ENCODE assay signal across 15 mouse cellular contexts in the genomic region with DNA sequence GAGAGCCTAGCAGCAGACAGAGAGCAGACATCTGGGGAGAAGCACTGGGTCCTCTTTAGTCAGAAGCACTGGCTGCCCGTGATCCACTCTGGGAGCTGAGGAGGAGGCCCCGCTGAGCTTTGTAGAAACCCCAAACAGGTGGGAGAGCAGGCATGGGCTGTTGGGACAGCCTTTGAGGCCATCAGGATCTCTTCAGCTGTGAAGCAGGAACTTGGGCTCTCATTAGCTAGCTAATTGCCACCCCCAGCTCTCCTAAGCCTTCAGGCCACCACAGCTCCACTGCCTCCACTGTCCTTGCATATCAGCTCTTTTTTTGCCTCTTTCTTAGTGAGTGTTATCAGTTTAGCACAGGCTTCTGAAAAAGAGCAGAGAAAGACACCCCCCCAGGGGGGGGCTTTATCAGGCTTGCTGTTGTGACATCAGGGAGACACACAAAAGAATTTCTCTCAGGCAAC. TPM values are rescaled to one million over a fixed set of nuclear protein-coding genes. Genes with fewer than 3 reads are reported as not detected.
A peak's percentile ranks its signal among the peaks of the same experiment; 100 is the strongest.
DNase-seq lines count a peak whose midpoint lies in the region; ATAC-seq and TF ChIP-seq lines count a peak whose summit lies in the region.
"Had no signal": no experiment of that assay in that cellular context is flagged by ENCODE, and none has a peak within 500 bp of the region (broad histone marks: within the 10 kb centered on the region; RNA-seq: fewer than 3 reads in every experiment).

No protein-coding gene starts in this region.

- H3K9me3 ChIP-seq in intestine, embryonic 15.5 days = no peaks in the 10 kb centered on the region
- H3K9me3 ChIP-seq in intestine, postnatal 0 days (ENCODE audit: control insufficient read depth) = no peaks in the 10 kb centered on the region
- no peaks in the 10 kb centered on the region for H3K9me3 ChIP-seq in liver, embryonic 15.5 days (replicated peaks)
- H3K9me3 ChIP-seq: hindbrain, embryonic 12.5 days had no signal

- H3K4me2 ChIP-seq in intestine, embryonic 15.5 days (replicated peaks) = no peak overlapping the region
- no peak overlapping the region for H3K4me2 ChIP-seq in intestine, postnatal 0 days (replicated peaks; ENCODE audit: low read depth)
- peak overlapping the region; percentile 68 for H3K4me2 ChIP-seq in liver, embryonic 15.5 days
- H3K4me2 ChIP-seq: hindbrain, embryonic 12.5 days had no signal

- H3K4me3 ChIP-seq in intestine, embryonic 15.5 days (replicated peaks) = no peak overlapping the region
- H3K4me3 ChIP-seq in intestine, postnatal 0 days (ENCODE audit: low read depth, low read length) = no peak overlapping the region
- H3K4me3 ChIP-seq in liver, embryonic 15.5 days (replicated peaks) = peak overlapping the region; percentile 38
- H3K4me3 ChIP-seq: hindbrain, embryonic 12.5 days had no signal

- intact Hi-C loops in gastrocnemius, postnatal 14 days (cut with DNase I; ENCODE audit: low total_unique reads) = no loop called here

- H3K4me1 ChIP-seq in intestine, embryonic 15.5 days (replicated peaks) = no peaks in the 10 kb centered on the region; the same call in 1 of the 2 replicates
- no peaks in the 10 kb centered on the region for H3K4me1 ChIP-seq in intestine, postnatal 0 days (replicated peaks; ENCODE audit: control insufficient read depth, insufficient read depth, low read length)
- H3K4me1 ChIP-seq in liver, embryonic 15.5 days (replicated peaks) = peaks cover 65% of the 10 kb centered on the region
- H3K4me1 ChIP-seq: hindbrain, embryonic 12.5 days had no signal

- no peak overlapping the region for H3K27ac ChIP-seq in intestine, embryonic 15.5 days
- H3K27ac ChIP-seq in intestine, postnatal 0 days (ENCODE audit: low read depth, low read length) = no peak overlapping the region
- H3K27ac ChIP-seq in liver, embryonic 15.5 days (replicated peaks) = peak overlapping the region; percentile 93
- H3K27ac ChIP-seq: hindbrain, embryonic 12.5 days had no signal

- 65% methylated on average over 2 of the region's 2 CpGs for WGBS in intestine, embryonic 15.5 days
- WGBS in intestine, postnatal 0 days = 67% methylated on average over 2 of the region's 2 CpGs
- WGBS in liver, embryonic 15.5 days (ENCODE audit: insufficient replicate concordance) = 18% methylated on average over 2 of the region's 2 CpGs

- no peak for TF ChIP-seq CTCF in intestine, postnatal 0 days (IDR thresholded peaks at IDR 0.05; ENCODE audit: low read depth)

- no peaks in the 10 kb centered on the region for H3K27me3 ChIP-seq in intestine, embryonic 15.5 days (replicated peaks)
- no peaks in the 10 kb centered on the region for H3K27me3 ChIP-seq in intestine, postnatal 0 days (replicated peaks; ENCODE audit: control insufficient read depth, insufficient read depth, low read length)
- H3K27me3 ChIP-seq in liver, embryonic 15.5 days = no peaks in the 10 kb centered on the region
- H3K27me3 ChIP-seq: hindbrain, embryonic 12.5 days had no signal

- H3K9ac ChIP-seq in intestine, embryonic 15.5 days = no peak overlapping the region
- H3K9ac ChIP-seq in intestine, postnatal 0 days (ENCODE audit: low read depth, low read length) = no peak overlapping the region
- peak overlapping the region; percentile 55 for H3K9ac ChIP-seq in liver, embryonic 15.5 days
- H3K9ac ChIP-seq: hindbrain, embryonic 12.5 days had no signal

- DNase-seq in Muller cell, postnatal 12 days (ENCODE audit: inconsistent ontology term) = peak; percentile 79
- DNase-seq in cerebellum, postnatal 36 days = no peak
- no peak for DNase-seq in gastrocnemius, postnatal 14 days
- DNase-seq: cerebellum, adult 11-12 months; kidney, postnatal 36 days; lung, postnatal 14 days; right cerebral cortex, adult 18-20 months had no signal

- peak; percentile 34; the same call in 1 of the 2 replicates for ATAC-seq in intestine, embryonic 15.5 days
- ATAC-seq in intestine, postnatal 0 days = no peak
- ATAC-seq in erythroblast, adult 5-6 weeks (replicated peaks; ENCODE audit: low FRiP score, poor library complexity, severe bottlenecking) = peak; percentile 77
- ATAC-seq in liver, embryonic 15.5 days (ENCODE audit: insufficient read depth) = peak; percentile 94

- H3K36me3 ChIP-seq in intestine, embryonic 15.5 days = no peaks in the 10 kb centered on the region
- no peaks in the 10 kb centered on the region for H3K36me3 ChIP-seq in intestine, postnatal 0 days (ENCODE audit: control insufficient read depth, insufficient read depth)
- H3K36me3 ChIP-seq in liver, embryonic 15.5 days (replicated peaks) = no peaks in the 10 kb centered on the region
- H3K36me3 ChIP-seq: hindbrain, embryonic 12.5 days had no signal

RNA-seq across cellular contexts. Expression of a gene that starts 11.5 kb away (rescaled TPM):
- polyA plus RNA-seq in intestine, embryonic 15.5 days (2015; fragmentation: Nextera tagmentation; extraction: Ambion mirVana) = 791 and 835 TPM in 2 replicates
- 340 and 353 TPM in 2 replicates for polyA plus RNA-seq in intestine, postnatal 0 days (2015; fragmentation: Nextera tagmentation; extraction: Ambion mirVana)
- total RNA-seq in erythroblast, adult 5-6 weeks (2015; ENCODE audit: low replicate concordance) = 169 and 187 TPM in 2 replicates
- 279 and 303 TPM in 2 replicates for total RNA-seq in erythroblast, adult 5-6 weeks (2017; ENCODE audit: low replicate concordance)
- 476 and 487 TPM in 2 replicates for polyA plus RNA-seq in liver, embryonic 15.5 days (2015; fragmentation: Nextera tagmentation; extraction: Ambion mirVana)
- 100 to 1,000 TPM; 134 to 153 TPM for total RNA-seq in gastrocnemius, postnatal 14 days (2021)

RNA-seq across cellular contexts. Expression of a gene that starts 26.8 kb away (rescaled TPM):
- 4.5 and 5.1 TPM in 2 replicates for polyA plus RNA-seq in intestine, embryonic 15.5 days (2015; fragmentation: Nextera tagmentation; extraction: Ambion mirVana)
- 2.9 and 3.1 TPM in 2 replicates for polyA plus RNA-seq in intestine, postnatal 0 days (2015; fragmentation: Nextera tagmentation; extraction: Ambion mirVana)
- total RNA-seq in erythroblast, adult 5-6 weeks (2015; ENCODE audit: low replicate concordance) = not detected in 2 replicates
- 0.77 and 0.98 TPM in 2 replicates for total RNA-seq in erythroblast, adult 5-6 weeks (2017; ENCODE audit: low replicate concordance)
- polyA plus RNA-seq in liver, embryonic 15.5 days (2015; fragmentation: Nextera tagmentation; extraction: Ambion mirVana) = 2.0 and 2.4 TPM in 2 replicates
- total RNA-seq in gastrocnemius, postnatal 14 days (2021) = under 1 TPM; 0.40 to 0.51 TPM

RNA-seq across cellular contexts. Expression of a gene that starts 47.7 kb away (rescaled TPM):
- 84.7 and 90.5 TPM in 2 replicates for polyA plus RNA-seq in intestine, embryonic 15.5 days (2015; fragmentation: Nextera tagmentation; extraction: Ambion mirVana)
- polyA plus RNA-seq in intestine, postnatal 0 days (2015; fragmentation: Nextera tagmentation; extraction: Ambion mirVana) = 46.1 and 51.3 TPM in 2 replicates
- 2.7 and 6.7 TPM in 2 replicates for total RNA-seq in erythroblast, adult 5-6 weeks (2015; ENCODE audit: low replicate concordance)
- total RNA-seq in erythroblast, adult 5-6 weeks (2017; ENCODE audit: low replicate concordance) = 4.6 and 16.9 TPM in 2 replicates
- polyA plus RNA-seq in liver, embryonic 15.5 days (2015; fragmentation: Nextera tagmentation; extraction: Ambion mirVana) = 29.5 and 31.6 TPM in 2 replicates
- 10 to 100 TPM; 27.5 to 30.9 TPM for total RNA-seq in gastrocnemius, postnatal 14 days (2021)

RNA-seq across cellular contexts. Expression of a gene that starts 48.8 kb away (rescaled TPM):
- polyA plus RNA-seq in intestine, embryonic 15.5 days (2015; fragmentation: Nextera tagmentation; extraction: Ambion mirVana) = 1.8 and 3.2 TPM in 2 replicates
- polyA plus RNA-seq in intestine, postnatal 0 days (2015; fragmentation: Nextera tagmentation; extraction: Ambion mirVana) = 0.27 and 0.55 TPM in 2 replicates
- not detected in 2 replicates for total RNA-seq in erythroblast, adult 5-6 weeks (2015; ENCODE audit: low replicate concordance)
- total RNA-seq in erythroblast, adult 5-6 weeks (2017; ENCODE audit: low replicate concordance) = not detected in 2 replicates
- 0.36 and 0.47 TPM in 2 replicates for polyA plus RNA-seq in liver, embryonic 15.5 days (2015; fragmentation: Nextera tagmentation; extraction: Ambion mirVana)
- total RNA-seq in gastrocnemius, postnatal 14 days (2021) = not detected
- total RNA-seq: gastrocnemius, adult 8-10 months; left cerebral cortex, postnatal 10 days had no signal
- polyA plus RNA-seq: testis, adult 2 months had no signal
